Mouse (Mus musculus) ovary, adult 18-20 months (tissue): ENCODE results near the gene Tgfbi.

Experiments
- DNase-seq: peaks from one replicate; pipeline ENCODE4 v3.0.0; 2022; ENCODE audit warnings: low spot score, mixed read lengths

The Tgfbi gene

DNA sequence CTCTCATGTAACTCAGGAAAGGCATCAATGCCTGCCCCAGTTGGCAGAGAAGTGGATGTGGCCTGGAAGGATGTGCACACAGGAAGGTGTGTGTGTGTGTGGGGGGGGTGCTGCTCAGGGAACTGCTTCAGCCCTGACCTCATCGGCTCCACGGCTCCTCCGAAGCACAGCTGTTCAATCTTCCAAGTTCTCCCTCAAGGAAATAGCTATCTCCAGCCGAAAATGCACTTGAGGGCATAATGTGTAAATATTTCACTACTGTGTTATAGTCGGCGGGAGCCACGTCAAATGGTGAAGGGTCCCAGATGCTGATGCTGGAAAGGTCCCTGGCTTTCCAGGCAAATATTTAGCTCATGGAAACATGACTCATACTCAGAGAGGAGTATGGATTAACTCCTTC, 25.6 kb downstream of the Tgfbi start:
- no peak for DNase-seq

GRCm38 (mm10) chr13:56637027-56637426, 27.7 kb downstream of the Tgfbi start:
- no peak for DNase-seq

DNA sequence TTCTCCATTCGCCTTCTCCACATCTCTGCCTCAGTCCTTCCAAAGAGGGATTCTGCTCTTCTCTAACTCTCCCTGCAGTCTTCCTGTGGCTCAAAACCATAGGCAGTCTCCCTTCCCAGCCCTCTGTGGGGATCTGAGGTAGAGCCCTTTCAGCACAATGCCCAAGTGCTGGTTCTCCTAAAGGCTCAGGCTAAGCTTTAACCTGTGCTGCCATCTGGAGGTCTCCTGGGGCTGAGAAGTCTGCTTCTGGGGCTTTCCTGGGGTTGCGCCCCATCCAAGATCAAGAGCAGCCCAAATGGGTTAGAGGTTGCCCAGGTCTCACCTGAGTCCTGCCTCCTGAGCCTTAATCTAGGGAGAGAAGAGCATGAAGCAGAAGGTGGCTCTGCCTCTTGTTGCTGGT, 32.4 kb downstream of the Tgfbi start:
- no peak for DNase-seq

DNA sequence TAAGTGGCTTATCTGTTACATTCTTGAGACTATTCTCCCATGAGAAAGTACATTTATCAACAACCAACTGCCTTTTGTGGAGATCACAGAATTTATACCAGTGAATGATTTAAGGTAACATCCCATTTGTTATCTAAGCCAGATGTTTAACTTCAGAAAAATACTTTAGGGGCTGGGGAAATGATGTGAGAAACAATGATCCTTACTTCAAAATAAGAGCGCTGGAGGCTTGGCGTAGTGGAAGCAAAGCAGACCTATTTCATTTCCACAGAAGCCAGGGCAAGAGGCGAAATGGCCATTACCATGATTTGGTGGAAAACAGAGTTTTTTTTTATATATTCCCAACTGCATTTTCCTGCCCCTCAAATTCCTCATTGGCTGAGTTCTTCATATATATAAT, 34.7 kb downstream of the Tgfbi start:
- DNase-seq, result no peak

DNA sequence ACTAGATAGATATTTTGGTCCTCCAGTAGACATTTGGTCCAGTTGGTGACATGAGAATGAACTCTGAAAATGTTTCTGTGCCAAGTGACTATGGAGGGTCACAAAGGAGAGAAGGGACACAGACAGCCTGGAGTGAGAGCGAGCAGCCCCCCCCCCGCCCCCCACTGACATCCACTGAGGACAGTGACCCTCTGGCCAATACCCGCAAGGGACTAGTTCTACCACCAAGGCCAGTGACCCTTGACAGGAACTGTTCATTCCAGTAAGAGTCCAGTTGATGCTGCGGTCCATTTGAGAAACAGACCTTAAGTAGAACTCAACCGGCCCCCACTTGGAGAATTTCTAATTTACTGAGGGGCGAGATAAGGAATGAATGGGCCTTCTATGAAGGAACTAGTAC, 36.4 kb downstream of the Tgfbi start:
- DNase-seq, result no peak

DNA sequence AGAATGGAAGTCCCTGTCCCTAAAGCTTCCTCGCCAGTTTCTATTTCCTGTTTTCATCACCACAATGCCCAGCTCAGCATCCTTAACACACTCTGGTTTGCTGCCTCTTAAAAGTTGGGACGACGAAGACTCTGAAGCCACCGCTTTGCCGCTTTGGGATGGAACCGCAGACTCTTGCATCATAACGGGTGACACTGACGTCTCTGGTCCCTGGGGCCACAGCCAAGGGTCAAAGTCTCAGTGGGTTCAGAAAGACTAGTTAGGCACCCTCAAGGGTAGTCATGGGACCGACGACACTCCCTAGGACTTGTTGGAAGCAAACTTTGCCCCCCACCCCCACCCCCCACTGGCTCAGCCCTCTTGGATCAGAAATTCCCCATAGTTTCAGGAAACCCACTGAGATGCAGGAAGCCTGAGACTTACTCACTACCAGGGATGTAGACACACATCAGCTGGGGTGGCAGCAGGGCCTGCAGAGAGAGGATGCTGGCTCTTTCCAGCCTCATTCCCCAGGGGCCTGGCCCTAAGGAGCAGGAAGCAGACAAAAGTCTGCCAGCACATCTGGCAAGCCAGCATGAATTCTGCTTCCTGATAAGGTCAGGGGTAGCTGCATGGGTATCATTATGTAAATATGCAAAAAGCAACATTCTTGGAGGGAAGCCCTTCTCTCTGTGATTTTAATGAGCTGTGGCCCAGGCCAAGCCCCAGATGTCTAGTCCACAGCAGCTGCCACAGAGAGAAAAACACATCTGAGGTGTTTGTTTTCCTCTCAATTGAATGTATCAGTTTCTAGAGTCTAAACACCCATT, 38.5 kb downstream of the Tgfbi start:
- DNase-seq, result peak; percentile 24

GRCm38 (mm10) chr13:56650020-56650419, 40.7 kb downstream of the Tgfbi start:
- no peak for DNase-seq

DNA sequence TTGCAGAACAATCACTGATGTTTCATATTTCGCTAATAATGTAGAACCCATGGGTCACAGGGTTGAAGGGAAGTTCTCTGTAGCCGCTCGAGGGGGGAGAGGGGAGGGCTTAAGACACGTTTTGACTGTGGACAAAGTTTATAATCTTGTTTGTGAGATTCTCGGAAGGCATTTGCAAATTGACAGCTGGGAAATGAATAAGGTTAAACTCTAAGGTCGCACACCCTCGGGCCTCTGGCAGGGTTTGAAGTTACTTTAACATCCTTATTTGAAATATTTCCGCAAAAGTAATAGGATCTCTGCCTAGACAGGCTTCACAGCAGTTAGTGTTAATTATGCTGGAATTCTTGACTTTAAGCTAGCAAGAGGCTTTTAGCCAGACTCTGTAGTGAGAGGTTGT, 43.1 kb downstream of the Tgfbi start:
- DNase-seq, result no peak

- DNase-seq, result no peak
These were observed 44.9 kb downstream of the Tgfbi start for GRCm38 (mm10) chr13:56654176-56654575.

DNA sequence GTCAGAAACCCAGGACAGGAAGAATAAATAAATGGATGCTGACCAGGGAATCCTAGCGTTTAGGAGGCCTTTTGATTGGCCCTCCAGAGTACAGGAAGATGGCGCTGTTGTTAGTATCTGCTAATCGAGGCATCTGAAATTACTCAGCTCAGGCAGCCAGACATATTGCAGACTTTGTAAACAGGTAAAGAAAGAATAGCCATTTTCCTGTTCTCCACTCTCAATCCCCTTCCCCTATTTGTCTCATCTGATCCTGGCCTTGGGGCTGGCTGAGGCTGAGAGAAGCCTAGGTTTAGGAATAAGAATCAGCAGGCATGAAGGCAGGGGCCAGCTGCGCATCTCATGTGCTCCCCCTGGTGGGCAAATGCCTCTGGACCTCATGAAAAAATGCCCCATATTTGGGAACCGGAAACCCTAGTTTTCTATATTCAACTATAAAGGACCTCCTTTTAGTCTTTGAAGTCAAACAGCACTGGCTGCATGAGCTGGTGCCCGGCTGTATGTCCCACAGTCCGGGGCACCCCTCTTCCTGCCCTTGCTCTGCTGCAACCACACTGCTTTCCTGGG, 48.7 kb downstream of the Tgfbi start:
- DNase-seq, result peak; percentile 32

- DNase-seq, result no peak
These were observed 49.6 kb downstream of the Tgfbi start for GRCm38 (mm10) chr13:56658931-56659330.

- no peak for DNase-seq
These were observed 52.7 kb downstream of the Tgfbi start for GRCm38 (mm10) chr13:56661914-56662621.

DNA sequence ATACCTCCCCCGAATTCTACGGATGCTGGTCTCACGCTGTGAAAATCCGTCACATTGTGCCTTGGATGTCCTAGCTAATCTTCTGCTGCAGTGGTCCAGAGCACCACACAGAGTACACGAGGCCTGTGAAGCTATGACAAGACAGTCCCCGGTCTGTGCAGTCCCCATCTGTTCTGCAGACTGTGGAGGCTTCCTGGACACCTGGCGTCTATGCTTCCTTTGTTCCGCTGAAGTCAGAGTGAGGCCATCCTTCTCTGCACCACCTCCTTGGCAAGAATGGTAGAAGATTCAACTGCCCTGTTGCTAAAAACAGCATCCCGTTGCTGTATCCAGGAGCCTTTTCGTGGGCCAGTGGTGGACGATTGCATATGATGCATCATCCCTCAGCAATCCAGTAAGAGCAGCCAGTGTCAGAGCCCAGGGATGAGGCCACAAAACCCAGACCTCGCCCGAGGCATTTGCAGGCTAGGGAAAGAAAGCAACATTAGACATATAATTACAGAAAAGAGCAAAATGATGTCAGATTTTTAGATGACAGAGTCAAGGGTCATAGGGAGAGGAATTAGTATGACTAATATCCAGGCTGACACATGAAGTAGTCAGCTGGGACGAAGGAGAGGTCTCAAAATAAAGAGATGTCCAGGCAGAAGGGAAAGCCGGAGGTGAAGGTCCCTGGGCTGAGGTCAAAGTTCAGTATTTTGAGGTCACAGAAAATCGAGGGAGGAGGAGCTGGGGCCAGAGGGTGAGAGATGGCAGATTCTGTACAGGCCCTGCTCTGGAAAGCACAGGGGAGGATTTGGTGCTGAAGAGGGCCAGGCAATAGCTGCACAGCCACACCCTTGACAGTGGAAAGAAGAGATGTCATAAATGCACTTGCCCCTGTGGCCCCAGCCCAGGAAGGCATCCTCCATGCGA, 55.2 kb downstream of the Tgfbi start:
- no peak for DNase-seq

DNA sequence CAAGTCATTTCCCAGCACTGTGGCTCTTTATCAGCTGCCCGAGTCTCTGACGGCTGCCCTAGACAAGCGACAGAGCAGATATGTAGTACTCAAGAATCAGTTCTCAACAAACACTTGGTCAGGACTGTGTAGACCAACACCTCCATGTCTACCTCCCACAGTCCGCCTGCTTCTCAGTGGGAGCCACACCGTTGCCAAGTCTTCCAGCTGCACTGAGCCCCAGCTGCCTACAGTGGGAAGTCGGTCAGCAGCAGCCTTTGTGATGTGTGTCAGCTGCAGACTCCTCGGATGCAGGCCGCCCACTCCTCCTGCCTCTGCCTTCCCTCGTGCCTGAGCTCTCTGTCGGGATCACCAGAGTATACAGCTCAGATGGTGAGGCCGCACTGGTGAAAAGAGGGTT, 61.9 kb downstream of the Tgfbi start:
- DNase-seq, result peak; percentile 17

DNA sequence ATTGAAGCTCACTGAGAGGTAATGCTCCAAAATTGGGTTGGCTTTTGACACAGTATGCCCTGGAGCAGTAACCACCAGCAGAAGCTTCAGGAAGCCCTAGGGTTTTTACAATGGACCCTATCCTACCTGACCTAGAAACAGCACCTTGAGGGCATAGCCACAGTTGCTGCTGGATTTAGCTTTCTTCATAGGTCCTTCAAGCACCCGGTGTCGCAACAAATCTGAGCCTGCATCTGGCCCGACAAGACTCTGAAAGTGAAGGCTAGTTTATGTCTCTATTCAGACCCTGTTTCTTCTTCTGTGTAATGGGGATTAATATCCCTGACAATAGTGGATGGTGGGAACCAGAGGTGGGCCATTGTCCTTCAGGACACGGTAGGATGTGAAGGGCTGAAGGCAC, 68.4 kb downstream of the Tgfbi start:
- DNase-seq, result no peak

GRCm38 (mm10) chr13:56678188-56678787, 69.0 kb downstream of the Tgfbi start:
- DNase-seq, result peak; percentile 86

GRCm38 (mm10) chr13:56678826-56679504, 69.6 kb downstream of the Tgfbi start:
- peak; percentile 40 for DNase-seq

DNA sequence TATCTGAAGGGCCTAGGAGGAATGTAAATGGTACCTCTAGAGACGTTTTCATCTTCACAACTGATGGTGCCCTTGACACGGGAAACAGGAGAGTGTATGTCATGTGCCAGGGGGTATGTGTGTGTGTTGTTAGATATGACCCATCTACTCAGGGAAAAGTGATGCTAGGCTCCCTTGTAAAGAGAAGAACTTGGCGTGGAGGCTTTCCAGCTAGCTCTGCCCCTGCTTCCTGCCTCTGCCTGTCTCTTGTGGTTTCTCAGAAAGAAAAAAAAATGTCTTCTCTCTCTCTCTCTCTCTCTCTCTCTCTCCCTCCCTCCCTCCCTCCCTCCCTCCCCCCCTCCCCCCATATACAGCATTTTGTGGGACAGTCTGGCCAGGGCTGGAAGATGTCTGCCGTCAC, 72.6 kb downstream of the Tgfbi start:
- no peak for DNase-seq

DNA sequence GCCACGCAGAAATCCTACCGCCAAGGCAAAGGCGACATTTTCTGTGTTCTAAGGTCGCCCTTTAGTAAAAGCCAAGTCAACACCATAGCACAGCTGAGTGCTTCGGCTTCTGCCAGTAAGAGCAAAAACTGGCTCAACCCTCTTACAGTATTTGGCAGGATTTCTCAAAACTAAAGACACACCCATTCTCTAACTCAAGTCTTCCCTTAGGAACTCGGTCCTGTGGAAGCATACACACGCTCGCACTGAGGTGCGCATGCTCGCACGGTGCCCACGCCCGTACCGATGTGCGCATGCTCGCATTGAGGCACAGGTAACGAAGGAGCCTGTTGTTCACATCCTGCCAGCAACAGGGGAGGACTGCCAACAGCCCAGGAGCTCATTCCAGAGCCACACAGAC, 73.0 kb downstream of the Tgfbi start:
- peak; percentile 59 for DNase-seq

- no peak for DNase-seq
These were observed 74.0 kb downstream of the Tgfbi start for GRCm38 (mm10) chr13:56683306-56683705.
